Mouse (Mus musculus) thymus, postnatal 0 days (tissue): ENCODE measurements around the gene Trim9. TPM values are rescaled to one million over a fixed set of nuclear protein-coding genes. Genes with fewer than 3 reads are reported as not detected.

Experiments
- DNase-seq: peaks from one replicate; pipeline ENCODE4 v3.0.0-alpha.2; 2015; ENCODE audit warnings: low spot score
- polyA plus RNA-seq: library from polyadenylated mRNA; unstranded; fragments of >200 nt; fragmentation: Nextera tagmentation; extraction: Ambion mirVana; gene quantifications from 2 replicates; pipeline ENCODE4 v1.2.1, GENCODE M21; 2015

The Trim9 gene
- polyA plus RNA-seq: 0.25 and 0.36 TPM in 2 replicates

DNA sequence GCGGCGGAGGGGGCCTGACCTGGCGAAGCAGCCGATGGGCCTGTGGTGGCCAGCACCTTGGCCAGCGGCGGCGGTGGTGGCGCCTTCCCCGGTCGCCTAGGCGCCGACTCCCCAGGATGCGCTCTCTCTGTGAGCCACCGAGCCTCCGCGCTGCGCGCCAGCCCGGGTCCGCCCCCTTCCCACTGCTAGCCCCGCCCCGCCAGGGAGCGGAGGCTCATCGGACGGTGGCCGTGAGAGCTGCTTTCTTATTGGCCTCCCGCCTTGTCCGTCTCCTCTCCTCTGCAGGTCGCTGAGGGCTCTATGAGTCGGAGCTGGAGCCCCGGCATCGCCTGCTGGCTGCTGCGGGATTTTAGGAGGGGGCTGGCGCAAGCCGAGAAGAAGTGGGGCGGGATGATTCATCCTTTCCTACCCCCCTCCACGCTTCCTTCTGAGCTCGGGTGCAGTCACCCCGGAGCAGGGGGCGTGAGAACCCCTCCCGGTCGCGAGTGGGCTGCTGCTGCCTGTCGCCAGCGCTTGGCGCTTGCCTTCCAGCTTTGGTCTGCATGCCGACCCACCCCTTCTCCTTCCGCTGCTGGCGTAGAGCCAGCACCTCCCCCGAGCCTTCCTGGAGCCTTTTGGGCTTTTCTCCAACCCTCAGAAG, at the start of gene Trim9:
Gene Trim9 (minus strand): TSS at position 413 of the 640 bp plus-strand sequence.
- DNase-seq: peak; percentile 80

DNA sequence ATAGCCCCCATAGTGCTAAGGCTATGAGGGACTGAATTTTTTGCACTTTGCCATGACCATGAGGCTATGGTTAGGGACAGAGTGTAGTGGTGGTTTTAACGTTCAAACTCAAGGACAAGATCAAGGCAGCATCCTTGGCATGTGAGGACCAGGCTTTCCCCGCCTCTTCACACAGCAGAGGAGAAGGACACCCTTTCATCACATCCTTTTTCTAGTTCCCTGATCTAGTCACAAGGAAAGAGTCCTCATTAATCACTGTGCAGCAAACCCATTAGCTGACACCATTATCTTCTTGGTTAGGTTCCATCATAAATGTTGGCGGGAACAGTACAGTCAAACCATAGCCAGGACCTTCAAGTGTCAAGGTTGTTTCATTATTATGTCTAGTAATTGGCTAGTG, 47.6 kb upstream of the Trim9 start:
- DNase-seq: no peak

- no peak for DNase-seq
These were observed 43.8 kb upstream of the Trim9 start for GRCm38 (mm10) chr12:70391236-70391635.

- DNase-seq: no peak
These were observed 27.6 kb upstream of the Trim9 start for GRCm38 (mm10) chr12:70374976-70375375.

DNA sequence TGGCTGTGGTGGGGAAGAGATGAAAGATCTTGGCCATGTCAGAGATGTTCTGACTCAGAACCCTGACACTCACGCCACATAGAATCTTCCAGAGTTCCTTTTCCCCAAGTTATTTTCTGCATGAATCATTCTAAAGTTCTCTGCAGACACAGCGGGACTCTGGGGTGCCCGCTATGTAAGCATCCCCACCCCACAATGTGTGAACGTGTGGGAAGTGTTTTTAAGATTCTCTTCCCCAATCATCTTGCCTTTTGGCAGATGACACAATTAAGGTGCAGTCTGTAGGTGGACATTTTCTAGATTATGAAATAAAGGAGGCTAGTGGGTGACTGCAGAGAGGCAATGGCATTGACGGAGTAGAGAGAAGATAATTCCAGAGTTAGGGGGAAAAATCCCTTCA, 25.5 kb upstream of the Trim9 start:
- DNase-seq: no peak

- DNase-seq: no peak
These were observed 21.9 kb upstream of the Trim9 start for GRCm38 (mm10) chr12:70369348-70369747.

GRCm38 (mm10) chr12:70368820-70369219, 21.4 kb upstream of the Trim9 start:
- no peak for DNase-seq

DNA sequence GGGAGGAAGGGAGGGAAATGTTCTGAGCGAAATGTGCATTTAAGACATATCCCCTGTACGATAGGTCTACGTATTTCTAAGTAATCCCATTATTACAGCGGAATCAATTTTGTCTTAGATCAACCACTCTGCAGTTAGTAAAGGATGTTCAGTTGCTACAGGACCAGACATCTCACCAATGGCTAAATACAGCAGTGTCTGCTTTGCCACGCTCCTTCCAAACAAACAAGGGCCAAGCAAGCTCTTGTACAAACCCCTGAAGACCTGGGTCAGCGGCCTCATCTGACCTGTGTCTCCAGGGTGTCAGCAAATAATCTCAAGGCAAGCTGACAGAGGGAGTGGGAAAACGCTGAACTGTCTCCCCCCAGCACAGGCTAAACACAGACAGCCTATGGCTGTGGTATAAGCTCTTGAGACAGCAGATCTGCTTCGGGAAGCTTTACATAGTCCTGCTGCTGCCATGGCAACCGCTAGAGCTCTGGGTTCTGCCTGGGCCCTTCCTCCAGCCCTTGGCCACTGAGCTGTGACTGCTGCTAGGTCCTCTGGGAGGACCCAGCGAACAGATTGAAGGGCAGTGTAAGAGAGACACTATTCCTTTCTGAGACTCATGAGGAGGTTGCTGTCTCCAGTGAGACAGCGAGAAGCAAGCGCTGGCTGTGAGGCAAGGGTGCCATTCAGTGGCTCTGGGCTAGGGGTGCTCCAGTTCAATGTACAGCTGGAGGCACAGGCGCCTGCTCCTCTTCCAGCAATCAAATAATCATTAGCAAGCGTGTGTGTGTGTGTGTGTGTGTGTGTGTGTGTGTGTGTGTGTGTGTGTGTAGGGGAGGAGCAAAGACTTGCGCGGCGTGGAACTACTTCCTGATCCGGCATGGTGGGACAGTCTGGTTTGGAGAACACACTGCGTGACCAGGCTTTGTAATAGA, 20.2 kb upstream of the Trim9 start:
- DNase-seq: no peak

DNA sequence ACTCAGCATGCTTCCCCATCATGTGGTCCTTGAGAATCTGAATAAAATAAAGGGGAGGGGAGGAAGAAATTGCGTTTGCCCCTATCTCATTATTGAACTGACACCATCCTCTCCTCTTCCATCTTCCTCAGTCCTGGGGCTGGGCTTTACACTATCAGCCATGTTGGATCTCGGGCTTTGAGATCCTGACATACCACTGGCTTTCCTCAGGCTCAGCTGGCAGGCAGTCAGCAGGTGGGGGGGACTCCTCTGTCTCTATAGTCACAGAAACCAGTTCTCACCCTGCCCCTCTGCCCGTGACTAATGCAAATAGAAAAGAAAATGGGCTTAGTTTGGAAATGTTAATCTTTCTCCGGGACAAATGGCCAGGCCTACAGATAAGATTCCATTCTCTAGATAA, 15.6 kb upstream of the Trim9 start:
- DNase-seq: no peak

GRCm38 (mm10) chr12:70360276-70360675, 12.9 kb upstream of the Trim9 start:
- DNase-seq: no peak

GRCm38 (mm10) chr12:70359443-70359842, 12.0 kb upstream of the Trim9 start:
- DNase-seq: no peak

- no peak for DNase-seq
These were observed 7.5 kb upstream of the Trim9 start for GRCm38 (mm10) chr12:70354926-70355325.

DNA sequence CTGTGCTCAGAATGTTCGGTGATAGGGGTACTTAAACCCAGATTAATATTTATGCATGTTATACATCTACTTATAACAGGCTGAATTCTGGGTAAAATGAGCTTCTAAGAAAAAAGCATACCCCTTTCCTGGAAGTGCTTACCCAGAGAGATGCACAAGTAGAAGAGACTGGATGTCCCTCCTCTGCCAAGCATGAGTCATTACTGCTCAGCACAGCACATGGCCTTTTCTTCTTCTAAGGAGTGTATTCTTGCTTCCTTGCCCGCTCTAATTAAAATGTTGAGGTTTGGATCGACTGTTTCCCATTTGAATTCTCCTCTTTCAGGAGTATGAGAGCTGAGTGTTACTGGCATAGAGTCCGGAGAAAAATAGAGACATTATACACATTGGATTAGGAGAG, 3.1 kb upstream of the Trim9 start:
- no peak for DNase-seq

DNA sequence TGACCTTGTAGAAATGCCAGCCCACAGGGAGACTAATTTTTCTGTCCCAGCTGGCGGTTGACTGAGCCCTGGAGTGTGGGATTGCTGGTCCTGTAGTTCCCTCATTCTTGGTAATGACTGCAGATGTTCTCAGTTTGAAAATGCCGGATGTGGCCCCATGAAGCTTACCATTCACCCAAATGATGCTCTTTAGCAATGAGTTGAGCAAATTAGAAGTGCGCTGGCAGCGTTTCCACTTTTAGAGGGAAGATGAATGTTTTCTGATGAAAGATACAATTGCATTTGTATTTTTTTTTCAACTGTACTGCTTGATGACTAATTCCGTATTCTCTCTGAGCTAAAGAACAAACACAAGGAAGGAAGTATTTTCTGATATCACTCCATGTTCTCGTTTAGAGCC, 2.4 kb upstream of the Trim9 start:
- DNase-seq: no peak

DNA sequence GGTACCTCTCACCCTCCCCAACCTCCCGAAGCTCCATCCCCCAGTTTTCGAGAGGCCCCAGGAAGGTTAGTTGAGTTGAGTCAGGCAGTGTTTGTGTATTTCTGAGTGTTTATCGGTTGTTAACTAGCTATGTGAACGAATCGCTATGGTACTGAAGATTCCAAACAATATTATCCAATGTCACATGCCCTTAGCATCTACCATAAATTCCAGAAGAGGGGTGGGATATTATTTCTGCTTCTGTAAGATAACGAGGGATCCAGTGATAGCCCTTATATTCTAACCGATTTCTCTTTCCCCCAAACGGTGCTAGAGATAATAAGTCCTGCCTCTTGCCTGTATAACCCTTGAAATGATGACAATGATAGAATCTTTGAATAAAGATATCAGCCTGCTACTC, 612 bp upstream of the Trim9 start:
- DNase-seq: no peak

- DNase-seq: peak; percentile 2
These were observed 1.0 kb downstream of the Trim9 start for GRCm38 (mm10) chr12:70346139-70347026.

- DNase-seq: no peak
These were observed 1.8 kb downstream of the Trim9 start for GRCm38 (mm10) chr12:70345531-70346138.

DNA sequence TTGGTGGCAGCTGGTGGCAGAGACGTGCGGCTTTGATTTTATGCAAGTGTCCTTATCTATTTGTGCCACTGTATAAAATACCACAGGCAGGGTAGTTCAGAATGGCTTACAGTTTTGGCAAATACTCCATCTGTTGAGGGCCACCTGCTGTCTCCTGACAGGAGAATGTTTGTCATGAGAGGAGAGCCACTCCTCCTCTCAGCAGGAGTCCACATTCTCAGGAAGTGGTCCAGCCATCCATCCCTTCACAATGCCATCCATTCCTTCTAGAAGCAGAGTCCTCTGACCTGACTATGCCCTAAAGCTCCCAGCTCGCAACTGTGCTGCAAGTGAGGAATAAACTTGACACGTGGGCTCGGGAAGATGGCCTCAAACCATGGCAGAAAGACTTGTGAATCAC, 12.2 kb downstream of the Trim9 start:
- no peak for DNase-seq

- no peak for DNase-seq
These were observed 14.1 kb downstream of the Trim9 start for GRCm38 (mm10) chr12:70333253-70333805.

GRCm38 (mm10) chr12:70329059-70329458, 18.4 kb downstream of the Trim9 start:
- DNase-seq: no peak

GRCm38 (mm10) chr12:70326956-70327355, 20.5 kb downstream of the Trim9 start:
- no peak for DNase-seq
